7 mouse cellular contexts compared by ENCODE assay signal in the genomic region with DNA sequence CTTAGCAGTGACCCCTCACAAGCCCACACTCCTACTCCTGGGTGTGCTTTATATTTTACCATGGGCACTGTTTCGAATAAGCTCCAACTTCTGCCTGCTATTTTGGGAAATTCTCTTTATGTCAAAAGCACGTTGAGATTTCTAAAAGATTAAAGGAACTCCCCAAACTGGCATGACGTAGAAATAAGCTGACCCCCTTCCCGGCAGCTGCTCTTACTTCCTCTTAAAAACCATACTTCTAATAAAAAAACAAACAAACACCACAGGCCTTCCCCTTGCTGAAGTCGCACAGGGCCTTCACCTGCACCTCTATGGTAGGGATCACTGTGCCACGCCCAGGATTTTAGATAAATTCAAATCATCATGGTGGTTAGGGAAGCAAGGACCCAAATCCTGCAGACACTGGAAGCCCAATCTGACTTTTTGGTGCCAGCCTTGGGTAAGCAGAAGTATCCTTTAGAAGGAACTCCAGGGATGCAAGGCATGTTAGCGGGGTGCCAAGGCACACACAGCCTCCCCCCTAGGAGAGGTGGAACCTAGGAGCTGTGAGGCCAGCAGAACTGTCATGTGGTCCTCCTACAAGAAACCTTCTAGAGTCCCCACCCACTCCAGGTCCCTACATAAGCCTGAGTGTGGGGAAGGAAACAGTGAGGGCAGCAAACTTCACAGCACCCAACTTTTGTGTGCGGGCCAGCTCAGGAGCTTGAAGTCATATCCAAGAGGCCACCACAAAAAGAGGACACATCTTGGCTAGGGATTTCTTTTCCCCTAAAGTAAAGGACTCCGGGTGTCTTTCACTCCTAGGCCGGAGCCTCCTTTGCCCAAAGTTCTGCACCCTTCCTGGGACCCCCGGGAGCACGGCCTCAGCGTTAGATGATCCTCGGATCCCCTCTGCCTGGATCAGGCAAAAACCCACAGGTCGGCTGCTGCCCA. TPM values are rescaled to one million over a fixed set of nuclear protein-coding genes. Genes with fewer than 3 reads are reported as not detected.
DNase-seq lines count a peak whose midpoint lies in the region; ATAC-seq and TF ChIP-seq lines count a peak whose summit lies in the region.

No protein-coding gene starts in this region.

- H3K9me3 ChIP-seq in ES-E14 (ENCODE audit: control insufficient read depth, insufficient read depth, low read depth, low read length): no peaks in the 10 kb centered on the region
- H3K9me3 ChIP-seq in hindbrain, postnatal 0 days (ENCODE audit: low read length): no peaks in the 10 kb centered on the region
- no peaks in the 10 kb centered on the region for H3K9me3 ChIP-seq in midbrain, embryonic 12.5 days

- no peak overlapping the region for H3K27ac ChIP-seq in ES-E14 (ENCODE audit: insufficient read depth, low read depth, low read length, poor library complexity, severe bottlenecking)
- H3K27ac ChIP-seq in hindbrain, postnatal 0 days: no peak overlapping the region
- H3K27ac ChIP-seq in midbrain, embryonic 12.5 days (replicated peaks): no peak overlapping the region

- TF ChIP-seq CTCF in hindbrain, postnatal 0 days (IDR thresholded peaks at IDR 0.05; ENCODE audit: low read depth): no peak

- peak overlapping the region; percentile 61 for H3K4me2 ChIP-seq in hindbrain, postnatal 0 days (ENCODE audit: low read depth, low read length)
- H3K4me2 ChIP-seq in midbrain, embryonic 12.5 days (replicated peaks): peak overlapping the region; percentile 48

- peak overlapping the region; percentile 8; the same call in 1 of the 2 replicates for H3K9ac ChIP-seq in ES-E14 (ENCODE audit: insufficient read depth, low read depth, low read length, poor library complexity, severe bottlenecking)
- no peak overlapping the region for H3K9ac ChIP-seq in hindbrain, postnatal 0 days (replicated peaks; ENCODE audit: low read length)
- H3K9ac ChIP-seq in midbrain, embryonic 12.5 days (replicated peaks): no peak overlapping the region

- in situ Hi-C loops in ES-E14 (cut with MboI; ENCODE audit: low sequenced_read_pairs in 2 of 2, unreplicated experiment in 2 of 2): loop anchor here in 1 of 2 experiments (10.0 kb wide), 1 partner anchor 91 kb away; no protein-coding TSS in a partner anchor

- H3K36me3 ChIP-seq in ES-E14 (ENCODE audit: control insufficient read depth, insufficient read depth, low read length, poor library complexity, severe bottlenecking): peaks cover 14% of the 10 kb centered on the region
- H3K36me3 ChIP-seq in hindbrain, postnatal 0 days (ENCODE audit: insufficient read depth, low read length): no peaks in the 10 kb centered on the region
- H3K36me3 ChIP-seq in midbrain, embryonic 12.5 days: no peaks in the 10 kb centered on the region

- H3K4me3 ChIP-seq in ES-E14 (ENCODE audit: insufficient read depth in 1 of 2, low read depth in 1 of 2, low read length in 2 of 2, poor library complexity in 1 of 2, severe bottlenecking in 1 of 2): peak overlapping the region; percentile 75 to 93
- H3K4me3 ChIP-seq in hindbrain, postnatal 0 days (ENCODE audit: low read length): no peak overlapping the region
- peak overlapping the region; percentile 34; the same call in 1 of the 2 replicates for H3K4me3 ChIP-seq in midbrain, embryonic 12.5 days

- peak; percentile 36 for ATAC-seq in common myeloid progenitor, adult 5-6 weeks (replicated peaks; ENCODE audit: low read depth, poor library complexity, severe bottlenecking)
- ATAC-seq in hindbrain, postnatal 0 days: no peak
- ATAC-seq in midbrain, embryonic 12.5 days (ENCODE audit: low FRiP score, low read depth): no peak

- peaks cover 21 to 41% of the 10 kb centered on the region in 2 experiments for H3K4me1 ChIP-seq in ES-E14 (ENCODE audit: control insufficient read depth in 2 of 2, insufficient read depth in 2 of 2, low read length in 2 of 2, poor library complexity in 1 of 2)
- peaks cover 4% of the 10 kb centered on the region; the same call in 1 of the 2 replicates for H3K4me1 ChIP-seq in hindbrain, postnatal 0 days (ENCODE audit: insufficient read depth, low read length)
- peaks cover 34% of the 10 kb centered on the region for H3K4me1 ChIP-seq in midbrain, embryonic 12.5 days

- WGBS in hindbrain, postnatal 0 days: 68% methylated on average over 15 of the region's 15 CpGs
- 65% methylated on average over 15 of the region's 15 CpGs for WGBS in midbrain, embryonic 12.5 days

- no peaks in the 10 kb centered on the region for H3K27me3 ChIP-seq in hindbrain, postnatal 0 days (ENCODE audit: insufficient read depth, low read length)
- H3K27me3 ChIP-seq in midbrain, embryonic 12.5 days: 0 out of 2 replicates have a peak, but pooled peaks cover 4% of the 10 kb centered on the region

- DNase-seq in ES-E14 (ENCODE audit: low read depth, low spot score): no peak
- no peak for DNase-seq in hindbrain, postnatal 0 days (ENCODE audit: low spot score)
- DNase-seq in right cerebral cortex, adult 18-20 months: no peak
- no peak for DNase-seq in gastrocnemius, adult 18-20 months (ENCODE audit: low spot score)
- DNase-seq in layer of hippocampus, adult 9-11 months: no peak

TF ChIP-seq in ES-E14, 5 proteins besides CTCF, POLR2A, EP300 and RAD21:
- TF ChIP-seq ZNF384 (IDR thresholded peaks at IDR 0.05; ENCODE audit: low read depth, low read length) (no peak), HCFC1 (IDR thresholded peaks at IDR 0.05; ENCODE audit: borderline replicate concordance, insufficient read depth, low read length) (no peak), CHD2 (IDR thresholded peaks at IDR 0.05; ENCODE audit: low read depth, low read length) (no peak)

RNA-seq across cellular contexts. Expression of a gene that starts 1.7 kb away (rescaled TPM):
- total RNA-seq in ES-E14 (2012; rRNA removed): not detected in 2 replicates
- 0.96 TPM in 1 of 2 replicates, not detected in the other for total RNA-seq in common myeloid progenitor, adult 5-6 weeks (2017)
- not detected in 2 replicates for total RNA-seq in hindbrain, postnatal 0 days (2014; rRNA removed)
- polyA plus RNA-seq in hindbrain, postnatal 0 days (2015; fragmentation: Nextera tagmentation; extraction: Ambion mirVana): 0.38 TPM in 1 of 2 replicates, not detected in the other
- polyA plus RNA-seq in midbrain, embryonic 12.5 days (2016; fragmentation: Nextera tagmentation; extraction: Ambion mirVana): not detected in 2 replicates
- total RNA-seq in gastrocnemius, adult 18-20 months (2021): not detected

RNA-seq across cellular contexts. Expression of a gene that starts 1.7 kb away (rescaled TPM):
- total RNA-seq in ES-E14 (2012; rRNA removed): 679 and 1,158 TPM in 2 replicates
- 275 and 332 TPM in 2 replicates for total RNA-seq in common myeloid progenitor, adult 5-6 weeks (2017)
- 79.3 and 82.4 TPM in 2 replicates for total RNA-seq in hindbrain, postnatal 0 days (2014; rRNA removed)
- polyA plus RNA-seq in hindbrain, postnatal 0 days (2015; fragmentation: Nextera tagmentation; extraction: Ambion mirVana): 269 and 281 TPM in 2 replicates
- 175 and 198 TPM in 2 replicates for polyA plus RNA-seq in midbrain, embryonic 12.5 days (2016; fragmentation: Nextera tagmentation; extraction: Ambion mirVana)
- 10 to 100 TPM; 44.8 to 64.4 TPM for total RNA-seq in gastrocnemius, adult 18-20 months (2021)

RNA-seq across cellular contexts. Expression of a gene that starts 4.0 kb away (rescaled TPM):
- total RNA-seq in ES-E14 (2012; rRNA removed): 7.7 and 18.6 TPM in 2 replicates
- total RNA-seq in common myeloid progenitor, adult 5-6 weeks (2017): not detected in 2 replicates
- not detected in 2 replicates for total RNA-seq in hindbrain, postnatal 0 days (2014; rRNA removed)
- 0.39 TPM in 1 of 2 replicates, not detected in the other for polyA plus RNA-seq in hindbrain, postnatal 0 days (2015; fragmentation: Nextera tagmentation; extraction: Ambion mirVana)
- polyA plus RNA-seq in midbrain, embryonic 12.5 days (2016; fragmentation: Nextera tagmentation; extraction: Ambion mirVana): 0.93 and 0.94 TPM in 2 replicates
- not detected for total RNA-seq in gastrocnemius, adult 18-20 months (2021)

RNA-seq across cellular contexts. Expression of a gene that starts 12.9 kb away (rescaled TPM):
- total RNA-seq in ES-E14 (2012; rRNA removed): 10.0 and 12.5 TPM in 2 replicates
- total RNA-seq in common myeloid progenitor, adult 5-6 weeks (2017): 8.0 and 12.1 TPM in 2 replicates
- total RNA-seq in hindbrain, postnatal 0 days (2014; rRNA removed): 16.3 and 16.6 TPM in 2 replicates
- polyA plus RNA-seq in hindbrain, postnatal 0 days (2015; fragmentation: Nextera tagmentation; extraction: Ambion mirVana): 6.7 and 7.5 TPM in 2 replicates
- polyA plus RNA-seq in midbrain, embryonic 12.5 days (2016; fragmentation: Nextera tagmentation; extraction: Ambion mirVana): 13.1 and 14.9 TPM in 2 replicates
- 1 to 10 TPM; 2.2 to 3.4 TPM for total RNA-seq in gastrocnemius, adult 18-20 months (2021)

RNA-seq across cellular contexts. Expression of a gene that starts 13.0 kb away (rescaled TPM):
- 274 and 585 TPM in 2 replicates for total RNA-seq in ES-E14 (2012; rRNA removed)
- total RNA-seq in common myeloid progenitor, adult 5-6 weeks (2017): 120 and 124 TPM in 2 replicates
- total RNA-seq in hindbrain, postnatal 0 days (2014; rRNA removed): 16.5 and 39.5 TPM in 2 replicates
- 22.4 and 24.0 TPM in 2 replicates for polyA plus RNA-seq in hindbrain, postnatal 0 days (2015; fragmentation: Nextera tagmentation; extraction: Ambion mirVana)
- 7.8 and 10.3 TPM in 2 replicates for polyA plus RNA-seq in midbrain, embryonic 12.5 days (2016; fragmentation: Nextera tagmentation; extraction: Ambion mirVana)
- 1 to 10 TPM in 1 of 2 experiments, under 1 TPM in 1; 0.97 to 1.3 TPM for total RNA-seq in gastrocnemius, adult 18-20 months (2021)
